Mouse (Mus musculus) urinary bladder, postnatal 25 days (tissue): Measurements from ENCODE around the gene Mitf.

ENCODE experiments used
- DNase-seq: peaks from one replicate; pipeline ENCODE4 v3.0.0; 2022; ENCODE audit warnings: low spot score

Mitf gene

GRCm38 (mm10) chr6:98048671-98049438 is 242.0 kb downstream of the Mitf start:
- DNase-seq, result no peak

GRCm38 (mm10) chr6:98049551-98049950 is 242.7 kb downstream of the Mitf start:
- no peak for DNase-seq

- DNase-seq, result no peak
Measured at GRCm38 (mm10) chr6:98061878-98062277, 255.0 kb downstream of the Mitf start.

- DNase-seq, result no peak
Measured at GRCm38 (mm10) chr6:98064926-98065325, 258.1 kb downstream of the Mitf start.

GRCm38 (mm10) chr6:98066420-98066819 is 259.6 kb downstream of the Mitf start:
- DNase-seq, result no peak
